Mouse (Mus musculus) hindbrain, postnatal 0 days (tissue): ENCODE data around the gene Eno3. TPM values are rescaled to one million over a fixed set of nuclear protein-coding genes. Genes with fewer than 3 reads are reported as not detected.

Experiments used
- ATAC-seq: fragments of 200-750 bp; cut with Nextera tagmentation; 2 replicates; pipeline ENCODE4 v1.8.0; 2017; ENCODE audit warnings: mild to moderate bottlenecking, moderate TSS enrichment, moderate library complexity
- DNase-seq: peaks from one replicate; pipeline ENCODE4 v3.0.0-alpha.2; 2015; ENCODE audit warnings: low spot score
- H3K27ac ChIP-seq: fragments of 300-500 bp; sonication (generic); 2 replicates; pipeline ENCODE4 v1.5.1; 2014; ENCODE audit warnings: mild to moderate bottlenecking
- H3K27me3 ChIP-seq: fragments of 300-500 bp; sonication (generic); 2 replicates; pipeline ENCODE4 v1.6.1; 2014; ENCODE audit warnings: low read length, mixed read lengths; ENCODE audit not compliant: insufficient read depth
- H3K36me3 ChIP-seq: fragments of 300-500 bp; sonication (generic); 2 replicates; pipeline ENCODE4 v1.6.1; 2014; ENCODE audit warnings: low read length, mixed read lengths; ENCODE audit not compliant: insufficient read depth
- H3K4me1 ChIP-seq: fragments of 300-500 bp; sonication (generic); 2 replicates; pipeline ENCODE4 v1.6.1; 2014; ENCODE audit warnings: antibody characterized with exemption, low read length, mixed read lengths; ENCODE audit not compliant: insufficient read depth
- H3K4me2 ChIP-seq: fragments of 300-500 bp; sonication (generic); 2 replicates; pipeline ENCODE4 v1.6.1; 2014; ENCODE audit warnings: low read depth, mild to moderate bottlenecking, low read length, moderate library complexity, mixed read lengths
- H3K4me3 ChIP-seq: fragments of 300-500 bp; sonication (generic); 2 replicates; pipeline ENCODE4 v1.5.1; 2014; ENCODE audit warnings: low read length
- H3K9ac ChIP-seq: fragments of 300-500 bp; sonication (generic); replicated peaks from 2 replicates; pipeline ENCODE4 v1.6.1; 2014; ENCODE audit warnings: mild to moderate bottlenecking, low read length, moderate library complexity, mixed read lengths
- H3K9me3 ChIP-seq: fragments of 300-500 bp; sonication (generic); 2 replicates; pipeline ENCODE4 v1.6.1; 2016; ENCODE audit warnings: low read length, mixed read lengths
- CTCF ChIP-seq: IDR thresholded peaks from 2 replicates; pipeline ENCODE4 v1.5.1; 2016; ENCODE audit warnings: antibody characterized with exemption, control low read depth, low read depth
- WGBS: fragments of 180-500 bp; shearing (Covaris S2); extraction: QIAGEN DNeasy Blood & Tissue Kit; methylation state at CpG from one replicate; pipeline ENCODE4 v1.1.7; 2014; 5-methylcytosine and 5-hydroxymethylcytosine counted together
- microRNA-seq, 2 experiments: library from miRNA; unstranded; fragments of <30 nt; microRNA quantifications; one replicate each; pipeline ENCODE4; 2016
- polyA plus RNA-seq: library from polyadenylated mRNA; unstranded; fragments of >200 nt; fragmentation: Nextera tagmentation; extraction: Ambion mirVana; gene quantifications from 2 replicates; pipeline ENCODE4 v1.2.1, GENCODE M21; 2015
- total RNA-seq: library from RNA; depleted of rRNA; stranded (reverse); fragments of >200 nt; gene quantifications from 2 replicates; pipeline ENCODE4 v1.2.3, GENCODE M21; 2014; rRNA removed

Gene Eno3
- total and polyA plus RNA-seq, 2 experiments from 2014 or later = 5.9 to 12.4 TPM

GRCm38 (mm10) chr11:70701221-70701955, 44.4 kb downstream of the Eno3 start:
- Histone ChIP-seq H3K4me2 (peak overlapping the region; percentile 94), H3K9me3 (no peaks in the 10 kb centered on the region), H3K4me1 (peaks cover 14% of the 10 kb centered on the region), H3K36me3 (peaks cover 20% of the 10 kb centered on the region), H3K27ac (no peak overlapping the region; the same call in 1 of the 2 replicates), H3K4me3 (peak overlapping the region; percentile 77), H3K9ac (peak overlapping the region; percentile 90), H3K27me3 (no peaks in the 10 kb centered on the region)
- DNase-seq (no peak), ATAC-seq (no peak)
- WGBS = 12% methylated on average over 10 of the region's 10 CpGs
- TF ChIP-seq CTCF = no peak

- no peaks in the 10 kb centered on the region for H3K27me3 ChIP-seq
- no peak for ATAC-seq
- no peaks in the 10 kb centered on the region for H3K9me3 ChIP-seq
- no peak overlapping the region; the same call in 1 of the 2 replicates for H3K27ac ChIP-seq
- WGBS = 81% methylated on average over 6 of the region's 6 CpGs
- no peak overlapping the region for H3K4me3 ChIP-seq
- DNase-seq = no peak
- TF ChIP-seq CTCF = no peak
- H3K36me3 ChIP-seq = peaks cover 27% of the 10 kb centered on the region
- peak overlapping the region; percentile 94 for H3K4me2 ChIP-seq
- peaks cover 14% of the 10 kb centered on the region for H3K4me1 ChIP-seq
- H3K9ac ChIP-seq = peak overlapping the region; percentile 90; the same call in 1 of the 2 replicates
Measured at GRCm38 (mm10) chr11:70701984-70702733, 45.2 kb downstream of the Eno3 start.

- DNase-seq = no peak
- WGBS = 52% methylated on average over 6 of the region's 6 CpGs
- H3K4me1 ChIP-seq = peaks cover 14% of the 10 kb centered on the region
- no peak overlapping the region for H3K9ac ChIP-seq
- H3K9me3 ChIP-seq = no peaks in the 10 kb centered on the region
- ATAC-seq = no peak
- no peak overlapping the region for H3K4me3 ChIP-seq
- no peak for TF ChIP-seq CTCF
- H3K27me3 ChIP-seq = no peaks in the 10 kb centered on the region
- peaks cover 29% of the 10 kb centered on the region for H3K36me3 ChIP-seq
- H3K4me2 ChIP-seq = peak overlapping the region; percentile 94; the same call in 1 of the 2 replicates
- H3K27ac ChIP-seq = no peak overlapping the region; the same call in 1 of the 2 replicates
Measured at GRCm38 (mm10) chr11:70702781-70703180, 45.8 kb downstream of the Eno3 start.

GRCm38 (mm10) chr11:70706127-70706526, 49.1 kb downstream of the Eno3 start:
- H3K27ac ChIP-seq = no peak overlapping the region
- no peak overlapping the region for H3K4me3 ChIP-seq
- H3K4me1 ChIP-seq = peaks cover 10% of the 10 kb centered on the region
- TF ChIP-seq CTCF = no peak
- H3K9ac ChIP-seq = no peak overlapping the region
- no peak for DNase-seq
- no peaks in the 10 kb centered on the region for H3K27me3 ChIP-seq
- 92% methylated on average over 3 of the region's 3 CpGs for WGBS
- peaks cover 42% of the 10 kb centered on the region for H3K36me3 ChIP-seq
- no peaks in the 10 kb centered on the region for H3K9me3 ChIP-seq
- no peak for ATAC-seq
- no peak overlapping the region for H3K4me2 ChIP-seq

GRCm38 (mm10) chr11:70711026-70711425, 54.0 kb downstream of the Eno3 start:
- ATAC-seq (no peak), DNase-seq (no peak)
- 95% methylated on average over 10 of the region's 10 CpGs for WGBS
- peaks cover 26% of the 10 kb centered on the region for H3K36me3 ChIP-seq
- H3K27ac ChIP-seq = no peak overlapping the region
- H3K4me1 ChIP-seq = no peaks in the 10 kb centered on the region
- TF ChIP-seq CTCF = no peak
- no peaks in the 10 kb centered on the region for H3K27me3 ChIP-seq
- no peak overlapping the region for H3K4me2 ChIP-seq
- no peak overlapping the region for H3K9ac ChIP-seq
- H3K9me3 ChIP-seq = no peaks in the 10 kb centered on the region
- no peak overlapping the region for H3K4me3 ChIP-seq

Small RNA genes lying within 50 kb of the gene (microRNA-seq; reads per million reads assigned to microRNA genes)
- gene Mir6925 = 0.35 to 0.72 reads per million in 2 experiments

Other genes starting within 250 kb of the Eno3 start
- gene Pelp1, start 247.2 kb upstream of the Eno3 start, total RNA-seq = 33.7 and 57.5 TPM in 2 replicates
- 23.6 and 25.5 TPM in 2 replicates for gene Pelp1, start 247.2 kb upstream of the Eno3 start, polyA plus RNA-seq
- gene Arrb2, start 224.6 kb upstream of the Eno3 start, total RNA-seq = 83.3 and 106 TPM in 2 replicates
- 51.9 and 56.3 TPM in 2 replicates for gene Arrb2, start 224.6 kb upstream of the Eno3 start, polyA plus RNA-seq
- 22.9 and 23.7 TPM in 2 replicates for gene Med11, start 205.3 kb upstream of the Eno3 start, total RNA-seq
- 29.3 and 30.5 TPM in 2 replicates for gene Med11, start 205.3 kb upstream of the Eno3 start, polyA plus RNA-seq
- gene Zmynd15, start 197.8 kb upstream of the Eno3 start, total RNA-seq = 0.11 and 1.2 TPM in 2 replicates
- 0.39 and 0.96 TPM in 2 replicates for gene Zmynd15, start 197.8 kb upstream of the Eno3 start, polyA plus RNA-seq
- gene Cxcl16, start 197.2 kb upstream of the Eno3 start, total RNA-seq = 2.8 and 3.3 TPM in 2 replicates
- 3.4 and 4.1 TPM in 2 replicates for gene Cxcl16, start 197.2 kb upstream of the Eno3 start, polyA plus RNA-seq
- gene Tm4sf5, start 152.0 kb upstream of the Eno3 start, total RNA-seq = 4.9 and 17.1 TPM in 2 replicates
- gene Tm4sf5, start 152.0 kb upstream of the Eno3 start, polyA plus RNA-seq = 6.9 and 8.6 TPM in 2 replicates
- gene Vmo1, start 142.6 kb upstream of the Eno3 start, total RNA-seq = not detected in 2 replicates
- not detected in 2 replicates for gene Vmo1, start 142.6 kb upstream of the Eno3 start, polyA plus RNA-seq
- gene Gltpd2, start 138.0 kb upstream of the Eno3 start, total RNA-seq = not detected in 2 replicates
- 0.24 and 0.31 TPM in 2 replicates for gene Gltpd2, start 138.0 kb upstream of the Eno3 start, polyA plus RNA-seq
- gene Psmb6, start 131.8 kb upstream of the Eno3 start, total RNA-seq = 409 and 504 TPM in 2 replicates
- 829 and 887 TPM in 2 replicates for gene Psmb6, start 131.8 kb upstream of the Eno3 start, polyA plus RNA-seq
- gene Gm40193, start 124.3 kb upstream of the Eno3 start, total RNA-seq = not detected in 2 replicates
- gene Gm40193, start 124.3 kb upstream of the Eno3 start, polyA plus RNA-seq = not detected in 2 replicates
- 46.0 and 64.3 TPM in 2 replicates for gene Pld2, start 117.1 kb upstream of the Eno3 start, total RNA-seq
- gene Pld2, start 117.1 kb upstream of the Eno3 start, polyA plus RNA-seq = 17.7 and 19.1 TPM in 2 replicates
- gene Mink1, start 94.3 kb upstream of the Eno3 start, total RNA-seq = 56.6 and 73.3 TPM in 2 replicates
- 13.6 and 15.2 TPM in 2 replicates for gene Mink1, start 94.3 kb upstream of the Eno3 start, polyA plus RNA-seq
- gene 4930544D05Rik, start 41.4 kb upstream of the Eno3 start, total RNA-seq = not detected in 2 replicates
- gene 4930544D05Rik, start 41.4 kb upstream of the Eno3 start, polyA plus RNA-seq = not detected in 2 replicates
- 4.5 TPM in 1 of 2 replicates, not detected in the other for gene Chrne, start 38.0 kb upstream of the Eno3 start, total RNA-seq
- 0.42 and 0.59 TPM in 2 replicates for gene Chrne, start 38.0 kb upstream of the Eno3 start, polyA plus RNA-seq
- not detected in 2 replicates for gene Gp1ba, start 18.1 kb upstream of the Eno3 start, total RNA-seq
- 0.24 and 0.42 TPM in 2 replicates for gene Gp1ba, start 18.1 kb upstream of the Eno3 start, polyA plus RNA-seq
- 70.2 and 87.3 TPM in 2 replicates for gene Rnf167, start 10.0 kb upstream of the Eno3 start, total RNA-seq
- 100 and 105 TPM in 2 replicates for gene Rnf167, start 10.0 kb upstream of the Eno3 start, polyA plus RNA-seq
- gene Slc25a11, start 9.7 kb upstream of the Eno3 start, total RNA-seq = 154 and 160 TPM in 2 replicates
- gene Slc25a11, start 9.7 kb upstream of the Eno3 start, polyA plus RNA-seq = 168 and 171 TPM in 2 replicates
- 460 and 560 TPM in 2 replicates for gene Pfn1, start 2.6 kb upstream of the Eno3 start, total RNA-seq
- 606 and 634 TPM in 2 replicates for gene Pfn1, start 2.6 kb upstream of the Eno3 start, polyA plus RNA-seq
- 31.9 and 43.1 TPM in 2 replicates for gene Spag7, start 12.2 kb downstream of the Eno3 start, total RNA-seq
- gene Spag7, start 12.2 kb downstream of the Eno3 start, polyA plus RNA-seq = 138 and 142 TPM in 2 replicates
- 23.2 and 26.7 TPM in 2 replicates for gene Camta2, start 30.9 kb downstream of the Eno3 start, total RNA-seq
- gene Camta2, start 30.9 kb downstream of the Eno3 start, polyA plus RNA-seq = 24.5 and 24.6 TPM in 2 replicates
- gene Inca1, start 43.0 kb downstream of the Eno3 start, total RNA-seq = 0.72 and 0.94 TPM in 2 replicates
- gene Inca1, start 43.0 kb downstream of the Eno3 start, polyA plus RNA-seq = 2.3 and 3.1 TPM in 2 replicates
- gene Kif1c, start 43.3 kb downstream of the Eno3 start, total RNA-seq = 27.3 and 31.5 TPM in 2 replicates
- 1.7 and 1.9 TPM in 2 replicates for gene Kif1c, start 43.3 kb downstream of the Eno3 start, polyA plus RNA-seq
- gene Zfp3, start 107.0 kb downstream of the Eno3 start, total RNA-seq = 6.8 and 9.8 TPM in 2 replicates
- gene Zfp3, start 107.0 kb downstream of the Eno3 start, polyA plus RNA-seq = 10.2 and 11.2 TPM in 2 replicates
- gene Scimp, start 155.4 kb downstream of the Eno3 start, total RNA-seq = not detected in 2 replicates
- gene Scimp, start 155.4 kb downstream of the Eno3 start, polyA plus RNA-seq = 0.14 TPM in 1 of 2 replicates, not detected in the other
- gene Rabep1, start 187.6 kb downstream of the Eno3 start, total RNA-seq = 45.7 and 47.1 TPM in 2 replicates
- gene Rabep1, start 187.6 kb downstream of the Eno3 start, polyA plus RNA-seq = 101 and 104 TPM in 2 replicates